Mouse (Mus musculus): ENCODE measurements around the gene Catsper4. TPM values are rescaled to one million over a fixed set of nuclear protein-coding genes. Genes with fewer than 3 reads are reported as not detected.
A peak's percentile ranks its signal among the peaks of the same experiment; 100 is the strongest.

Catsper4 gene
- polyA plus RNA-seq, 1 experiment from 2014 or later, result not detected

- H3K9ac ChIP-seq, result no peak overlapping the region
- no peak overlapping the region for H3K4me2 ChIP-seq
- H3K36me3 ChIP-seq (ENCODE audit: poor library complexity, severe bottlenecking), result no peaks in the 10 kb centered on the region
- no peak overlapping the region for H3K4me3 ChIP-seq
- ATAC-seq, result no peak
- H3K27ac ChIP-seq, result no peak overlapping the region
- no peaks in the 10 kb centered on the region for H3K9me3 ChIP-seq (replicated peaks)
- WGBS, result 22% methylated on average over 4 of the region's 4 CpGs
- peaks cover 60% of the 10 kb centered on the region for H3K27me3 ChIP-seq
- peaks cover 48% of the 10 kb centered on the region for H3K4me1 ChIP-seq
These were observed 28.7 kb upstream of the Catsper4 start for GRCm38 (mm10) chr4:134255854-134256253.

- no peak overlapping the region for H3K9ac ChIP-seq
- ATAC-seq, result no peak
- WGBS, result 25% methylated on average over 3 of the region's 3 CpGs
- no peaks in the 10 kb centered on the region for H3K36me3 ChIP-seq (ENCODE audit: poor library complexity, severe bottlenecking)
- H3K27ac ChIP-seq, result no peak overlapping the region
- no peak overlapping the region for H3K4me2 ChIP-seq
- peaks cover 58% of the 10 kb centered on the region for H3K4me1 ChIP-seq
- no peak overlapping the region for H3K4me3 ChIP-seq
- peaks cover 70% of the 10 kb centered on the region for H3K27me3 ChIP-seq
- no peaks in the 10 kb centered on the region for H3K9me3 ChIP-seq (replicated peaks)
These were observed 27.7 kb upstream of the Catsper4 start for GRCm38 (mm10) chr4:134254835-134255234.

GRCm38 (mm10) chr4:134253722-134254324 lies 26.6 kb upstream of the Catsper4 start, which contains the start of gene Grrp1:
Gene Grrp1 (minus strand): TSS chr4:134254106.
- no peak within 1 kb of the TSS for H3K27ac ChIP-seq
- H3K4me2 ChIP-seq, result peak within 1 kb of the TSS; percentile 26
- no peak for ATAC-seq
- H3K4me3 ChIP-seq, result peak within 1 kb of the TSS; percentile 15
- WGBS, result 3% methylated on average over 13 of the region's 13 CpGs
- no peaks in the 10 kb centered on the region for H3K9me3 ChIP-seq (replicated peaks)
- peak within 1 kb of the TSS; percentile 31; the same call in 1 of the 2 replicates for H3K9ac ChIP-seq
- peaks cover 64% of the 10 kb centered on the region for H3K4me1 ChIP-seq
- no peaks in the 10 kb centered on the region for H3K36me3 ChIP-seq (ENCODE audit: poor library complexity, severe bottlenecking)
- peaks cover 80% of the 10 kb centered on the region for H3K27me3 ChIP-seq

- H3K36me3 ChIP-seq (ENCODE audit: poor library complexity, severe bottlenecking), result no peaks in the 10 kb centered on the region
- 13% methylated on average over 15 of the region's 15 CpGs for WGBS
- no peak for ATAC-seq
- 0 out of 2 replicates have a peak overlapping the region, but pooled peaks have one; percentile 31 for H3K9ac ChIP-seq
- peak overlapping the region; percentile 15 for H3K4me3 ChIP-seq
- H3K27ac ChIP-seq, result no peak overlapping the region
- peak overlapping the region; percentile 26; the same call in 1 of the 2 replicates for H3K4me2 ChIP-seq
- no peaks in the 10 kb centered on the region for H3K9me3 ChIP-seq (replicated peaks)
- H3K27me3 ChIP-seq, result peaks cover 87% of the 10 kb centered on the region
- H3K4me1 ChIP-seq, result peaks cover 64% of the 10 kb centered on the region
These were observed 25.9 kb upstream of the Catsper4 start for GRCm38 (mm10) chr4:134252911-134253721.

GRCm38 (mm10) chr4:134252131-134252910 lies 25.1 kb upstream of the Catsper4 start:
- H3K4me3 ChIP-seq, result peak overlapping the region; percentile 47
- H3K27me3 ChIP-seq, result peaks cover 95% of the 10 kb centered on the region
- no peaks in the 10 kb centered on the region for H3K9me3 ChIP-seq (replicated peaks)
- no peaks in the 10 kb centered on the region for H3K36me3 ChIP-seq (ENCODE audit: poor library complexity, severe bottlenecking)
- no peak overlapping the region for H3K27ac ChIP-seq
- peak overlapping the region; percentile 60 for H3K9ac ChIP-seq
- no peak for ATAC-seq
- H3K4me1 ChIP-seq, result peaks cover 60% of the 10 kb centered on the region
- WGBS, result 5% methylated on average over 22 of the region's 22 CpGs
- peak overlapping the region; percentile 76 for H3K4me2 ChIP-seq

GRCm38 (mm10) chr4:134251241-134252130 lies 24.3 kb upstream of the Catsper4 start:
- Histone ChIP-seq H3K9ac (peak overlapping the region; percentile 60), H3K27ac (no peak overlapping the region), H3K4me3 (peak overlapping the region; percentile 47), H3K27me3 (peaks cover 100% of the 10 kb centered on the region), H3K4me1 (peaks cover 55% of the 10 kb centered on the region), H3K4me2 (peak overlapping the region; percentile 76), H3K9me3 (replicated peaks) (no peaks in the 10 kb centered on the region), H3K36me3 (ENCODE audit: poor library complexity, severe bottlenecking) (no peaks in the 10 kb centered on the region)
- ATAC-seq, result peak; percentile 41
- WGBS, result under 1% methylated on average over 81 of the region's 91 CpGs

- WGBS, result 7% methylated on average over 10 of the region's 10 CpGs
These were observed 23.7 kb upstream of the Catsper4 start for GRCm38 (mm10) chr4:134250930-134251240.

GRCm38 (mm10) chr4:134250116-134250929 lies 23.1 kb upstream of the Catsper4 start:
- Histone ChIP-seq H3K27ac (no peak overlapping the region), H3K9me3 (replicated peaks) (no peaks in the 10 kb centered on the region), H3K9ac (peak overlapping the region; percentile 58), H3K27me3 (peaks cover 93% of the 10 kb centered on the region), H3K36me3 (ENCODE audit: poor library complexity, severe bottlenecking) (no peaks in the 10 kb centered on the region), H3K4me2 (peak overlapping the region; percentile 76), H3K4me3 (peak overlapping the region; percentile 47), H3K4me1 (peaks cover 58% of the 10 kb centered on the region)
- WGBS, result 3% methylated on average over 27 of the region's 27 CpGs
- ATAC-seq, result no peak

More at GRCm38 (mm10) chr4:134250930-134251240, 23.7 kb upstream of the Catsper4 start:
- Histone ChIP-seq H3K27me3 (peaks cover 99% of the 10 kb centered on the region), H3K36me3 (ENCODE audit: poor library complexity, severe bottlenecking) (no peaks in the 10 kb centered on the region), H3K9me3 (replicated peaks) (no peaks in the 10 kb centered on the region), H3K4me1 (peaks cover 55% of the 10 kb centered on the region), H3K4me2 (peak overlapping the region; percentile 76), H3K4me3 (peak overlapping the region; percentile 47), H3K9ac (peak overlapping the region; percentile 60; the same call in 1 of the 2 replicates), H3K27ac (no peak overlapping the region)
- no peak for ATAC-seq

GRCm38 (mm10) chr4:134249651-134250050 lies 22.5 kb upstream of the Catsper4 start:
- ATAC-seq, result peak; percentile 54
- peak overlapping the region; percentile 76 for H3K4me2 ChIP-seq
- H3K9ac ChIP-seq, result peak overlapping the region; percentile 58

GRCm38 (mm10) chr4:134246719-134247258 lies 19.6 kb upstream of the Catsper4 start, which contains the start of gene Gm30191:
Gene Gm30191 (plus strand): TSS chr4:134246935.
- no peaks in the 10 kb centered on the region for H3K9me3 ChIP-seq (replicated peaks)
- H3K27me3 ChIP-seq, result peaks cover 58% of the 10 kb centered on the region
- H3K4me2 ChIP-seq, result peak within 1 kb of the TSS; percentile 95
- no peak within 1 kb of the TSS; the same call in 1 of the 2 replicates for H3K27ac ChIP-seq
- WGBS, result 78% methylated on average over 7 of the region's 7 CpGs
- H3K9ac ChIP-seq, result 0 out of 2 replicates have a peak within 1 kb of the TSS, but pooled peaks have one; percentile 45
- H3K4me1 ChIP-seq, result peaks cover 46% of the 10 kb centered on the region
- H3K4me3 ChIP-seq, result peak within 1 kb of the TSS; percentile 86
- ATAC-seq, result no peak
- peaks cover 6% of the 10 kb centered on the region; the same call in 1 of the 2 replicates for H3K36me3 ChIP-seq (ENCODE audit: poor library complexity, severe bottlenecking)

More at GRCm38 (mm10) chr4:134249651-134250050, 22.5 kb upstream of the Catsper4 start:
- Histone ChIP-seq H3K27ac (no peak overlapping the region), H3K9me3 (replicated peaks) (no peaks in the 10 kb centered on the region), H3K27me3 (peaks cover 86% of the 10 kb centered on the region), H3K36me3 (ENCODE audit: poor library complexity, severe bottlenecking) (no peaks in the 10 kb centered on the region), H3K4me1 (peaks cover 62% of the 10 kb centered on the region), H3K4me3 (peak overlapping the region; percentile 47)
- WGBS, result 1% methylated on average over 30 of the region's 30 CpGs
